Mouse (Mus musculus): ENCODE measurements around the gene Gm11444. TPM values are rescaled to one million over a fixed set of nuclear protein-coding genes. Genes with fewer than 3 reads are reported as not detected.

Gm11444 gene
- polyA plus RNA-seq, 1 experiment from 2014 or later: not detected

DNA sequence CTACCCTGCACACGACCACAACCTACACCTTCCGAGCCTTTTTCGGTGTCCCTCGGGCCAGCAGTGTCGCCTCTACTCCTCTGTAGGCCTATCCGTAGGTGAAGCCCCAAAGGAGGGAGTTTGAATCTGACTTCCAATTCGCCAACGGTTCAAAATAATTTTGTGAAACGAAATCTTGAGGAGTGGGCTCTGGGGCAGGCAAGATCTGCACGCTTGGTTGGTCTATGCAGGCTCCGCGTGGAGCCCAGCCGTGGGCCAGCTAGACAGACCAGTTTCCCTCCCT is 40.4 kb upstream of the Gm11444 start:
- H3K36me3 ChIP-seq (ENCODE audit: control insufficient read depth, insufficient read depth, low read length): no peaks in the 10 kb centered on the region
- WGBS: 2% methylated on average over 13 of the region's 13 CpGs
- H3K4me3 ChIP-seq (ENCODE audit: low read depth, low read length): 0 out of 2 replicates have a peak overlapping the region, but pooled peaks have one; percentile 6
- H3K27me3 ChIP-seq (replicated peaks; ENCODE audit: control insufficient read depth, insufficient read depth, low read length): peaks cover 95% of the 10 kb centered on the region
- DNase-seq (ENCODE audit: low spot score): no peak
- no peaks in the 10 kb centered on the region for H3K9me3 ChIP-seq (ENCODE audit: control insufficient read depth, low read length)
- no peak overlapping the region for H3K9ac ChIP-seq (ENCODE audit: low read depth, low read length)
- H3K4me2 ChIP-seq (ENCODE audit: low read depth, low read length): no peak overlapping the region
- ATAC-seq (ENCODE audit: low read depth): no peak
- no peaks in the 10 kb centered on the region; the same call in 1 of the 2 replicates for H3K4me1 ChIP-seq (ENCODE audit: control insufficient read depth, insufficient read depth, low read length)
- no peak overlapping the region for H3K27ac ChIP-seq (replicated peaks; ENCODE audit: low read depth, low read length)

DNA sequence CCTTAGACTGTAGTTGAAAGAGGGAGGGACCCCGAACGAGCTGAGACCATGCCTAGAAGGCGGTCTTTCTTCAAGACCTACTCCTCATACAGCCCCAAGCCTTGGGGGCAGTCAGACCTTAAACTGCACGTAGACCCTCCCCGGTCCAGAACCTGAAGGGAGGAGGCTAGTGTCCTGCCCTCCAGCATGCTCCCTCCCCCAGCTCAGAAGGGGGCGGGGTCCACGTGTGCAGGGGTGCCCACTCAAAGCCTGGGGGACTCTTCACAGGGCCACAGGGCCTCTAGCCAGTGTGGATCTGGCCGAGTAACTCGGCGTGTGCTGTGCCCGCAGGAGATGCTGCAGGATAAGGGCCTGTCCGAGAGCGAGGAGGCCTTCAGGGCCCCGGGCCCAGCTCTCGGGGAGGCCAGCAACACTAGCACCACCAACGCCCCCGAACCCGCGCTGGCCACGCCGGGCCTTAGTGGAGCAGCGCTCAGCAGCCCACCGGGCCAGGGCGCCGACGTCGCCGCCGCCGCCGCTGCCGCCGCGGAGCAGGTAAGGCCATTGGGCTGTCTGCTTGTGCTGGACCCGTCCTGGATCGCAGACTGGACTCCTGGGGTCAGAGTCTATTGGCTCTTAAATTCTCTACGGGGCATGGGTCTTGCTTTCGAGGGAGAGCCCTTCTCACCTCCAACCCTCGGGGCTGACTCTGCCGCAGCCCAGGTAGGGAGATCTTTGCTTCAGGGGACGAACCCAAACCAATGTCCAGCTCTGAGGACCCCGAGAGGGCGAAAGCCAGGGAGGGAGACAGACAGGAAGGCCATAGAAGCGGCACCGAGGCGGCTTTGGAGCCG is 39.8 kb upstream of the Gm11444 start:
- H3K36me3 ChIP-seq (ENCODE audit: control insufficient read depth, insufficient read depth, low read length): no peaks in the 10 kb centered on the region
- WGBS: 7% methylated on average over 43 of the region's 47 CpGs
- no peak overlapping the region for H3K9ac ChIP-seq (ENCODE audit: low read depth, low read length)
- no peaks in the 10 kb centered on the region for H3K9me3 ChIP-seq (ENCODE audit: control insufficient read depth, low read length)
- no peak overlapping the region for H3K27ac ChIP-seq (replicated peaks; ENCODE audit: low read depth, low read length)
- H3K4me2 ChIP-seq (ENCODE audit: low read depth, low read length): no peak overlapping the region
- H3K4me1 ChIP-seq (ENCODE audit: control insufficient read depth, insufficient read depth, low read length): no peaks in the 10 kb centered on the region; the same call in 1 of the 2 replicates
- no peak for DNase-seq (ENCODE audit: low spot score)
- H3K4me3 ChIP-seq (ENCODE audit: low read depth, low read length): 0 out of 2 replicates have a peak overlapping the region, but pooled peaks have one; percentile 6
- ATAC-seq (ENCODE audit: low read depth): no peak
- peaks cover 95% of the 10 kb centered on the region for H3K27me3 ChIP-seq (replicated peaks; ENCODE audit: control insufficient read depth, insufficient read depth, low read length)

DNA sequence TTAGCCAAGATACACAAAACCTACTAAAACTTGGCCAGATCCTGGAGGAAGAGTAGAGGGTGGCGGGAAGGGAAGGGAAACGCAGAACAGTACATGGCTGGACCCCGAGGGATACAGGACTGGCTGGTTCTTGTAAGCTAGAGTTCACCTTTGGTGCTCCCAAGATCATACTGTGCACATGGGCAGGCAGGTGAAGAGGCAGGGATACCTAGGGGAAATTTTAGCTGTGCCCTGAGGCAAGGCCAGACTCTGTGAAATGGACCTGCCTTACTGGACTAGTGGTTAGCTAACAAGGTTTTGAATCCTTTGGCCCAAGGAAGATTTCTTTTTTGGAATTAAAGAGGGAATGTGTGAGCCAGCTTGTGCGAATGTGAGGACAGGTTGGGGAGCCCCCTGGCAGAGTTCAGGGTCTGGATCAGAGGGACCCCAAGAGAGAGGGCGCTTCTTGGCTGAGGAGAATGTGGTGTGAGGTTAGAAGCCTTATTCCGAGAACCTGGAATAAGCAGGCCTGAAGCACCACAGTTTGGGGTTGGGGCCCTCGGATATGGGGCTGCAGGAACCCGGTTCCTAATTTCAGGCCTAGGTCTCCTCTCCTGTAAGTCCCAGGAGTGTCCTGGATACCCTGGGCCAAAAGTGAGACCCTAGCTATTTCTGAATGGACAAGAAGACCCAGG is 39.1 kb upstream of the Gm11444 start:
- DNase-seq (ENCODE audit: low spot score): no peak
- Histone ChIP-seq H3K36me3 (ENCODE audit: control insufficient read depth, insufficient read depth, low read length) (no peaks in the 10 kb centered on the region), H3K27me3 (replicated peaks; ENCODE audit: control insufficient read depth, insufficient read depth, low read length) (peaks cover 94% of the 10 kb centered on the region), H3K9me3 (ENCODE audit: control insufficient read depth, low read length) (no peaks in the 10 kb centered on the region), H3K27ac (replicated peaks; ENCODE audit: low read depth, low read length) (no peak overlapping the region), H3K4me1 (ENCODE audit: control insufficient read depth, insufficient read depth, low read length) (no peaks in the 10 kb centered on the region; the same call in 1 of the 2 replicates), H3K4me2 (ENCODE audit: low read depth, low read length) (no peak overlapping the region), H3K4me3 (ENCODE audit: low read depth, low read length) (no peak overlapping the region), H3K9ac (ENCODE audit: low read depth, low read length) (no peak overlapping the region)
- WGBS: 53% methylated on average over 8 of the region's 8 CpGs
- no peak for ATAC-seq (ENCODE audit: low read depth)

GRCm38 (mm10) chr11:85888451-85888961 is 38.4 kb upstream of the Gm11444 start:
- Histone ChIP-seq H3K4me3 (ENCODE audit: low read depth, low read length) (peak overlapping the region; percentile 10), H3K4me1 (ENCODE audit: control insufficient read depth, insufficient read depth, low read length) (no peaks in the 10 kb centered on the region; the same call in 1 of the 2 replicates), H3K9me3 (ENCODE audit: control insufficient read depth, low read length) (no peaks in the 10 kb centered on the region), H3K9ac (ENCODE audit: low read depth, low read length) (no peak overlapping the region), H3K27me3 (replicated peaks; ENCODE audit: control insufficient read depth, insufficient read depth, low read length) (peaks cover 87% of the 10 kb centered on the region), H3K27ac (replicated peaks; ENCODE audit: low read depth, low read length) (no peak overlapping the region), H3K36me3 (ENCODE audit: control insufficient read depth, insufficient read depth, low read length) (no peaks in the 10 kb centered on the region), H3K4me2 (ENCODE audit: low read depth, low read length) (peak overlapping the region; percentile 33)
- 13% methylated on average over 12 of the region's 26 CpGs for WGBS
- DNase-seq (ENCODE audit: low spot score) (no peak), ATAC-seq (ENCODE audit: low read depth) (no peak)

DNA sequence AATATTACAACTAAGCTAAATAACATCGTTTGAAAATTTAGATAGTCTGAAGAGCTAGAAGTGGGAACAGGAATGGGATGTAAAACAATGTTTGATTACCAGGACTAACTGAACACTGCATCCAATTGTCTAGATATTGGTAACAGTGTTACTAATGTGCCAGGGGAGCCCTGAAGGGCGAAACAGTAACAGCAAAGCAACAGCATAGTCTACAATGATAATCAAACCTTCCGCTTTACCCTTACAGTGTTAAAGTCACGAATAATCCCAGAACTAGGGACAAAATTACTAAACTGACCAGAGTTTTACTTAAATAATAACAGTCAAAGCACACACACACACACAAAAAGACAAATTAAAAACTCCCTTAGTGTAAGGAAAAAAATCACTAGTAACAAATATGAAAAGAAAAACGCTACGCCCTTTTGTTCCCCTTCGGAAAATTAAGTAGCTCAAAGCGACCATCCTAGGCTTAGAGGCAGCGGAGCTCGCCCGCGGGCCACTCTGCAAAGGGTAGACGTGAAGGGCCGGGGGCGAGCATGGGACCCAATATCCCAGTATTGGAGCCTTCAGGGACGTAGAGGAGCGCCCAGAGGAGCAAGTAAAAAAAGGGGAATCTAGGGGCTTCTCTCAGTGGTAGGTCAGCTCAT is 37.8 kb upstream of the Gm11444 start:
- Histone ChIP-seq H3K9ac (ENCODE audit: low read depth, low read length) (no peak overlapping the region), H3K27me3 (replicated peaks; ENCODE audit: control insufficient read depth, insufficient read depth, low read length) (peaks cover 82% of the 10 kb centered on the region), H3K36me3 (ENCODE audit: control insufficient read depth, insufficient read depth, low read length) (no peaks in the 10 kb centered on the region), H3K4me3 (ENCODE audit: low read depth, low read length) (peak overlapping the region; percentile 10), H3K9me3 (ENCODE audit: control insufficient read depth, low read length) (no peaks in the 10 kb centered on the region), H3K4me1 (ENCODE audit: control insufficient read depth, insufficient read depth, low read length) (no peaks in the 10 kb centered on the region; the same call in 1 of the 2 replicates), H3K27ac (replicated peaks; ENCODE audit: low read depth, low read length) (no peak overlapping the region), H3K4me2 (ENCODE audit: low read depth, low read length) (peak overlapping the region; percentile 33)
- WGBS: 6% methylated on average over 17 of the region's 17 CpGs
- ATAC-seq (ENCODE audit: low read depth) (no peak), DNase-seq (ENCODE audit: low spot score) (no peak)

DNA sequence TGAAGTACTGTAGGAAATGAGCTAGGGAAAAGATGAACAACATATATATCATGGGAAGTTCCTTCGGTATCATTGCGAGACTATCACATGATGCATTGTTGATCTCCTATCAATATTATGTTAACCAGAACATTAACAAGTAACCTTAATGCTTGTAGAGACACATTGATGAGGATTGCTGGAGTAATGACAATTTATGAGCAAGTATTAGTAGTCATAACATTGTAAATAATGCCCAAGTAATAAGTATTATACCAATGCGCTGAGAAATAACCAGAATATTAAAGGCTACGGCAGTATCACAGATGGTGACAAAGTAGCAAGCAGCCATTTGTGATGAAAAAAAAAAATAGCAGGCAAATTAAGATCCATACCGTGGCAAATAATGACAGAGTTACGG is 37.1 kb upstream of the Gm11444 start:
- DNase-seq (ENCODE audit: low spot score): no peak
- peaks cover 78% of the 10 kb centered on the region for H3K27me3 ChIP-seq (replicated peaks; ENCODE audit: control insufficient read depth, insufficient read depth, low read length)
- no peak overlapping the region for H3K4me2 ChIP-seq (ENCODE audit: low read depth, low read length)
- H3K9me3 ChIP-seq (ENCODE audit: control insufficient read depth, low read length): no peaks in the 10 kb centered on the region
- no peak for ATAC-seq (ENCODE audit: low read depth)
- WGBS: 26% methylated on average over 6 of the region's 6 CpGs
- H3K9ac ChIP-seq (ENCODE audit: low read depth, low read length): no peak overlapping the region
- no peak overlapping the region for H3K27ac ChIP-seq (replicated peaks; ENCODE audit: low read depth, low read length)
- H3K36me3 ChIP-seq (ENCODE audit: control insufficient read depth, insufficient read depth, low read length): no peaks in the 10 kb centered on the region
- no peak overlapping the region for H3K4me3 ChIP-seq (ENCODE audit: low read depth, low read length)
- no peaks in the 10 kb centered on the region; the same call in 1 of the 2 replicates for H3K4me1 ChIP-seq (ENCODE audit: control insufficient read depth, insufficient read depth, low read length)

GRCm38 (mm10) chr11:85886429-85886785 is 36.3 kb upstream of the Gm11444 start:
- Histone ChIP-seq H3K9ac (ENCODE audit: low read depth, low read length) (no peak overlapping the region), H3K27ac (replicated peaks; ENCODE audit: low read depth, low read length) (no peak overlapping the region), H3K27me3 (replicated peaks; ENCODE audit: control insufficient read depth, insufficient read depth, low read length) (peaks cover 75% of the 10 kb centered on the region), H3K36me3 (ENCODE audit: control insufficient read depth, insufficient read depth, low read length) (no peaks in the 10 kb centered on the region), H3K4me1 (ENCODE audit: control insufficient read depth, insufficient read depth, low read length) (no peaks in the 10 kb centered on the region; the same call in 1 of the 2 replicates), H3K4me2 (ENCODE audit: low read depth, low read length) (no peak overlapping the region), H3K4me3 (ENCODE audit: low read depth, low read length) (0 out of 2 replicates have a peak overlapping the region, but pooled peaks have one; percentile 1), H3K9me3 (ENCODE audit: control insufficient read depth, low read length) (no peaks in the 10 kb centered on the region)
- DNase-seq (ENCODE audit: low spot score) (no peak), ATAC-seq (ENCODE audit: low read depth) (no peak)
- 3% methylated on average over 22 of the region's 22 CpGs for WGBS

GRCm38 (mm10) chr11:85885665-85886428 is 35.7 kb upstream of the Gm11444 start, which contains the start of gene Tbx4:
Gene Tbx4, plus strand, starts transcription at chr11:85886422.
- H3K4me2 ChIP-seq (ENCODE audit: low read depth, low read length): no peak within 1 kb of the TSS
- ATAC-seq (ENCODE audit: low read depth): no peak
- no peaks in the 10 kb centered on the region for H3K36me3 ChIP-seq (ENCODE audit: control insufficient read depth, insufficient read depth, low read length)
- H3K4me1 ChIP-seq (ENCODE audit: control insufficient read depth, insufficient read depth, low read length): no peaks in the 10 kb centered on the region; the same call in 1 of the 2 replicates
- 0 out of 2 replicates have a peak within 1 kb of the TSS, but pooled peaks have one; percentile 1 for H3K4me3 ChIP-seq (ENCODE audit: low read depth, low read length)
- no peak within 1 kb of the TSS for H3K9ac ChIP-seq (ENCODE audit: low read depth, low read length)
- H3K9me3 ChIP-seq (ENCODE audit: control insufficient read depth, low read length): no peaks in the 10 kb centered on the region
- H3K27ac ChIP-seq (replicated peaks; ENCODE audit: low read depth, low read length): no peak within 1 kb of the TSS
- no peak for DNase-seq (ENCODE audit: low spot score)
- WGBS: 29% methylated on average over 14 of the region's 28 CpGs
- H3K27me3 ChIP-seq (replicated peaks; ENCODE audit: control insufficient read depth, insufficient read depth, low read length): peaks cover 69% of the 10 kb centered on the region
